Mouse (Mus musculus) v-Abl transformed pro-B cells (cell line): ENCODE data around the gene Sptan1.

Experiments
- in situ Hi-C, 2 experiments: fragments of 400-800 bp; cut with MboI; formaldehyde crosslinking; loops; one replicate each; pipeline ENCODE4 v1.15.1; 2025; ENCODE audit not compliant: unreplicated experiment in 2 of 2

The Sptan1 gene

GRCm38 (mm10) chr2:29980661-29981060 is 15.3 kb downstream of the Sptan1 start:
- in situ Hi-C loops = no loop called here

- in situ Hi-C loops = no loop called here
Measured at GRCm38 (mm10) chr2:29991962-29992361, 26.6 kb downstream of the Sptan1 start.

GRCm38 (mm10) chr2:30009101-30009500 is 43.7 kb downstream of the Sptan1 start:
- in situ Hi-C loops = loop anchor here (10.0 to 25.0 kb wide), 4 partner anchors 844 to 1978 kb away; no protein-coding TSS in a partner anchor

GRCm38 (mm10) chr2:30010840-30011281 is 45.5 kb downstream of the Sptan1 start:
- in situ Hi-C loops = loop anchor here in 1 of 2 experiments (25.0 kb wide), 3 partner anchors 1176 to 1976 kb away; no protein-coding TSS in a partner anchor

GRCm38 (mm10) chr2:30014326-30014966 is 49.1 kb downstream of the Sptan1 start:
- in situ Hi-C loops = loop anchor here in 1 of 2 experiments (25.0 kb wide), 3 partner anchors 1173 to 1973 kb away; no protein-coding TSS in a partner anchor

GRCm38 (mm10) chr2:30025454-30025853 is 60.1 kb downstream of the Sptan1 start:
- in situ Hi-C loops = loop anchor here in 1 of 2 experiments (25.0 kb wide), 1 partner anchor 137 kb away; the partner anchor contains the start of gene Endog

- in situ Hi-C loops = loop anchor here in 1 of 2 experiments (25.0 kb wide), 1 partner anchor 135 kb away; the partner anchor contains the start of gene Endog
Measured at GRCm38 (mm10) chr2:30026997-30027396, 61.6 kb downstream of the Sptan1 start.

GRCm38 (mm10) chr2:30032244-30032846 is 67.0 kb downstream of the Sptan1 start:
- in situ Hi-C loops = loop anchor here (5.0 to 25.0 kb wide), 2 partner anchors 35 to 130 kb away; partner anchors contain the start of gene Endog (in 1 of the 2)

- in situ Hi-C loops = loop anchor here (5.0 to 25.0 kb wide), 2 partner anchors 36 to 129 kb away; partner anchors contain the start of gene Endog (in 1 of the 2)
Measured at GRCm38 (mm10) chr2:30032957-30033356, 67.6 kb downstream of the Sptan1 start.

GRCm38 (mm10) chr2:30037762-30038161 is 72.4 kb downstream of the Sptan1 start:
- in situ Hi-C loops = loop anchor here in 1 of 2 experiments (25.0 kb wide), 1 partner anchor 125 kb away; the partner anchor contains the start of gene Endog

GRCm38 (mm10) chr2:30038370-30038769 is 73.0 kb downstream of the Sptan1 start:
- in situ Hi-C loops = loop anchor here in 1 of 2 experiments (25.0 kb wide), 1 partner anchor 124 kb away; the partner anchor contains the start of gene Endog

GRCm38 (mm10) chr2:30039687-30040086 is 74.3 kb downstream of the Sptan1 start:
- in situ Hi-C loops = loop anchor here (5.0 to 25.0 kb wide), 5 partner anchors 58 to 895 kb away; partner anchors contain the start of gene Endog (in 1 of the 2)

GRCm38 (mm10) chr2:30042445-30042844 is 77.1 kb downstream of the Sptan1 start:
- in situ Hi-C loops = loop anchor here (5.0 to 25.0 kb wide), 5 partner anchors 55 to 892 kb away; partner anchors contain the start of gene Endog (in 1 of the 2)

GRCm38 (mm10) chr2:30044550-30044949 is 79.2 kb downstream of the Sptan1 start:
- in situ Hi-C loops = loop anchor here (5.0 to 25.0 kb wide), 5 partner anchors 53 to 890 kb away; partner anchors contain the start of gene Endog (in 1 of the 2)

GRCm38 (mm10) chr2:30047127-30047526 is 81.8 kb downstream of the Sptan1 start:
- in situ Hi-C loops = loop anchor here (10.0 to 25.0 kb wide), 4 partner anchors 115 to 888 kb away; partner anchors contain the start of gene Endog (in 1 of the 2)

GRCm38 (mm10) chr2:30048101-30048501 is 82.7 kb downstream of the Sptan1 start:
- in situ Hi-C loops = loop anchor here (10.0 to 25.0 kb wide), 4 partner anchors 114 to 887 kb away; partner anchors contain the start of gene Endog (in 1 of the 2)

- in situ Hi-C loops = loop anchor here (10.0 to 25.0 kb wide), 4 partner anchors 113 to 886 kb away; partner anchors contain the start of gene Endog (in 1 of the 2)
Measured at GRCm38 (mm10) chr2:30048699-30049388, 83.5 kb downstream of the Sptan1 start, which contains the start of gene Wdr34. TSS of gene Wdr34 (minus strand) at chr2:30048881.

GRCm38 (mm10) chr2:30049831-30050230 is 84.5 kb downstream of the Sptan1 start:
- in situ Hi-C loops = loop anchor here (10.0 to 25.0 kb wide), 5 partner anchors 112 to 885 kb away; partner anchors contain the start of genes Cstad (in 1 of the 2) and Endog (in 1 of the 2)

- in situ Hi-C loops = loop anchor here in 1 of 2 experiments (25.0 kb wide), 1 partner anchor 535 kb away; the partner anchor contains the start of gene Cstad
Measured at GRCm38 (mm10) chr2:30051992-30052761, 86.8 kb downstream of the Sptan1 start.
